Mouse (Mus musculus) forebrain, embryonic 11.5 days (tissue): ENCODE data around the gene Tmx4. TPM values are rescaled to one million over a fixed set of nuclear protein-coding genes. Genes with fewer than 3 reads are reported as not detected.

ENCODE experiments used
- ATAC-seq: fragments of 200-750 bp; cut with Nextera tagmentation; replicated peaks from 2 replicates; pipeline ENCODE4 v1.8.0; 2017; ENCODE audit warnings: moderate TSS enrichment; ENCODE audit not compliant: low FRiP score
- DNase-seq: peaks from one replicate; pipeline ENCODE4 v3.0.0-alpha.2; 2017; ENCODE audit warnings: low spot score
- H3K27ac ChIP-seq: fragments of 300-500 bp; sonication (generic); 2 replicates; pipeline ENCODE4 v1.5.1; 2014; ENCODE audit warnings: low read depth, low read length
- H3K27me3 ChIP-seq: fragments of 300-500 bp; sonication (generic); 2 replicates; pipeline ENCODE4 v1.6.1; 2014; ENCODE audit warnings: mild to moderate bottlenecking, low read length, mixed read lengths; ENCODE audit not compliant: control insufficient read depth, insufficient read depth
- H3K36me3 ChIP-seq: fragments of 300-500 bp; sonication (generic); 2 replicates; pipeline ENCODE4 v1.6.1; 2014; ENCODE audit warnings: mild to moderate bottlenecking, low read length, moderate library complexity, mixed read lengths; ENCODE audit not compliant: control insufficient read depth, insufficient read depth
- H3K4me1 ChIP-seq: fragments of 300-500 bp; sonication (generic); replicated peaks from 2 replicates; pipeline ENCODE4 v1.6.1; 2014; ENCODE audit warnings: low read length, mixed read lengths; ENCODE audit not compliant: control insufficient read depth, insufficient read depth
- H3K4me2 ChIP-seq: fragments of 300-500 bp; sonication (generic); 2 replicates; pipeline ENCODE4 v1.6.1; 2014; ENCODE audit warnings: low read depth, mild to moderate bottlenecking, low read length, moderate library complexity, mixed read lengths; ENCODE audit not compliant: severe bottlenecking
- H3K4me3 ChIP-seq: fragments of 300-500 bp; sonication (generic); 2 replicates; pipeline ENCODE4 v1.5.1; 2014; ENCODE audit warnings: low read depth, low read length
- H3K9ac ChIP-seq: fragments of 300-500 bp; sonication (generic); 2 replicates; pipeline ENCODE4 v1.6.1; 2014; ENCODE audit warnings: low read length
- H3K9me3 ChIP-seq: fragments of 300-500 bp; sonication (generic); 2 replicates; pipeline ENCODE4 v1.6.1; 2016; ENCODE audit warnings: low read length, mixed read lengths; ENCODE audit not compliant: control insufficient read depth
- WGBS: fragments of 180-500 bp; shearing (Covaris S2); extraction: QIAGEN DNeasy Blood & Tissue Kit; methylation state at CpG from one replicate; pipeline ENCODE4 v1.1.7; 2014; 5-methylcytosine and 5-hydroxymethylcytosine counted together
- polyA plus RNA-seq: library from polyadenylated mRNA; unstranded; fragments of >200 nt; fragmentation: Nextera tagmentation; extraction: Ambion mirVana; gene quantifications from 2 replicates; pipeline ENCODE4 v1.2.1, GENCODE M21; 2014

The Tmx4 gene
- polyA plus RNA-seq, 1 experiment from 2014 or later: 50.6 TPM

- WGBS: 34% methylated on average over 4 of the region's 4 CpGs
- 0 out of 2 replicates have a peak, but pooled peaks have one; percentile 15 for ATAC-seq
Measured at GRCm38 (mm10) chr2:134656477-134656876, 12.5 kb upstream of the Tmx4 start.

GRCm38 (mm10) chr2:134654668-134655067, 10.7 kb upstream of the Tmx4 start:
- Histone ChIP-seq H3K9me3 (no peaks in the 10 kb centered on the region), H3K9ac (no peak overlapping the region), H3K36me3 (no peaks in the 10 kb centered on the region), H3K27ac (no peak overlapping the region), H3K4me3 (no peak overlapping the region), H3K4me1 (no peaks in the 10 kb centered on the region), H3K4me2 (no peak overlapping the region), H3K27me3 (no peaks in the 10 kb centered on the region)
- no peak for DNase-seq
- no peak for ATAC-seq

More at GRCm38 (mm10) chr2:134656477-134656876, 12.5 kb upstream of the Tmx4 start:
- Histone ChIP-seq H3K27me3 (no peaks in the 10 kb centered on the region), H3K36me3 (no peaks in the 10 kb centered on the region), H3K4me2 (no peak overlapping the region), H3K4me3 (no peak overlapping the region), H3K4me1 (no peaks in the 10 kb centered on the region), H3K27ac (no peak overlapping the region), H3K9ac (no peak overlapping the region), H3K9me3 (no peaks in the 10 kb centered on the region)
- DNase-seq: no peak

GRCm38 (mm10) chr2:134652759-134653158, 8.8 kb upstream of the Tmx4 start:
- DNase-seq (no peak), ATAC-seq (no peak)
- WGBS: 87% methylated on average over 5 of the region's 5 CpGs
- no peak overlapping the region for H3K4me3 ChIP-seq
- H3K27me3 ChIP-seq: no peaks in the 10 kb centered on the region
- H3K9ac ChIP-seq: no peak overlapping the region
- no peaks in the 10 kb centered on the region for H3K4me1 ChIP-seq
- H3K9me3 ChIP-seq: no peaks in the 10 kb centered on the region
- H3K4me2 ChIP-seq: no peak overlapping the region
- H3K27ac ChIP-seq: no peak overlapping the region
- H3K36me3 ChIP-seq: no peaks in the 10 kb centered on the region

GRCm38 (mm10) chr2:134648999-134649398, 5.1 kb upstream of the Tmx4 start:
- Histone ChIP-seq H3K4me3 (no peak overlapping the region), H3K27ac (no peak overlapping the region), H3K4me2 (no peak overlapping the region), H3K4me1 (no peaks in the 10 kb centered on the region; the same call in 1 of the 2 replicates), H3K9ac (no peak overlapping the region), H3K36me3 (no peaks in the 10 kb centered on the region), H3K9me3 (no peaks in the 10 kb centered on the region), H3K27me3 (no peaks in the 10 kb centered on the region)
- ATAC-seq: no peak
- DNase-seq: no peak
- WGBS: 93% methylated on average over 3 of the region's 3 CpGs

- H3K27ac ChIP-seq: no peak overlapping the region
- WGBS: 81% methylated on average over 3 of the region's 3 CpGs
- H3K27me3 ChIP-seq: no peaks in the 10 kb centered on the region
- no peak overlapping the region for H3K4me2 ChIP-seq
- H3K9me3 ChIP-seq: no peaks in the 10 kb centered on the region
- H3K4me3 ChIP-seq: no peak overlapping the region
- no peak for DNase-seq
- no peak overlapping the region for H3K9ac ChIP-seq
- H3K4me1 ChIP-seq: no peaks in the 10 kb centered on the region; the same call in 1 of the 2 replicates
- H3K36me3 ChIP-seq: no peaks in the 10 kb centered on the region
- ATAC-seq: no peak
Measured at GRCm38 (mm10) chr2:134645752-134646151, 1.8 kb upstream of the Tmx4 start.

- no peaks in the 10 kb centered on the region for H3K27me3 ChIP-seq
- 41% methylated on average over 4 of the region's 4 CpGs for WGBS
- no peak overlapping the region for H3K27ac ChIP-seq
Measured at GRCm38 (mm10) chr2:134645166-134645565, 1.2 kb upstream of the Tmx4 start.

GRCm38 (mm10) chr2:134644301-134644912, 462 bp upstream of the Tmx4 start:
- H3K36me3 ChIP-seq: no peaks in the 10 kb centered on the region
- peak overlapping the region; percentile 51; the same call in 1 of the 2 replicates for H3K4me2 ChIP-seq
- H3K4me3 ChIP-seq: no peak overlapping the region; the same call in 1 of the 2 replicates
- no peaks in the 10 kb centered on the region; the same call in 1 of the 2 replicates for H3K4me1 ChIP-seq
- peak overlapping the region; percentile 8; the same call in 1 of the 2 replicates for H3K27ac ChIP-seq
- H3K27me3 ChIP-seq: no peaks in the 10 kb centered on the region
- H3K9me3 ChIP-seq: no peaks in the 10 kb centered on the region
- no peak overlapping the region for H3K9ac ChIP-seq
- 33% methylated on average over 6 of the region's 6 CpGs for WGBS
- DNase-seq: no peak
- ATAC-seq: no peak; the same call in 1 of the 2 replicates

More at GRCm38 (mm10) chr2:134645166-134645565, 1.2 kb upstream of the Tmx4 start:
- DNase-seq (no peak), ATAC-seq (no peak)
- Histone ChIP-seq H3K4me1 (no peaks in the 10 kb centered on the region; the same call in 1 of the 2 replicates), H3K9ac (no peak overlapping the region), H3K36me3 (no peaks in the 10 kb centered on the region), H3K4me3 (no peak overlapping the region), H3K9me3 (no peaks in the 10 kb centered on the region), H3K4me2 (no peak overlapping the region)

- no peak overlapping the region for H3K27ac ChIP-seq
- ATAC-seq (no peak), DNase-seq (no peak)
- peak overlapping the region; percentile 63; the same call in 1 of the 2 replicates for H3K4me3 ChIP-seq
- H3K9me3 ChIP-seq: no peaks in the 10 kb centered on the region
- H3K4me1 ChIP-seq: no peaks in the 10 kb centered on the region; the same call in 1 of the 2 replicates
- H3K4me2 ChIP-seq: peak overlapping the region; percentile 26; the same call in 1 of the 2 replicates
- peak overlapping the region; percentile 16; the same call in 1 of the 2 replicates for H3K9ac ChIP-seq
- no peaks in the 10 kb centered on the region for H3K27me3 ChIP-seq
- H3K36me3 ChIP-seq: no peaks in the 10 kb centered on the region
Measured at GRCm38 (mm10) chr2:134642377-134642776, 1.6 kb downstream of the Tmx4 start.

GRCm38 (mm10) chr2:134641372-134641771, 2.6 kb downstream of the Tmx4 start:
- Histone ChIP-seq H3K27ac (no peak overlapping the region), H3K4me1 (no peaks in the 10 kb centered on the region; the same call in 1 of the 2 replicates), H3K4me2 (no peak overlapping the region), H3K27me3 (no peaks in the 10 kb centered on the region), H3K9me3 (no peaks in the 10 kb centered on the region), H3K9ac (no peak overlapping the region), H3K36me3 (no peaks in the 10 kb centered on the region), H3K4me3 (no peak overlapping the region)
- WGBS: 94% methylated on average over 5 of the region's 5 CpGs
- no peak for DNase-seq
- no peak for ATAC-seq
